Mouse (Mus musculus) stomach, embryonic 14.5 days (tissue): ENCODE data around the gene Tcf15. TPM values are rescaled to one million over a fixed set of nuclear protein-coding genes. Genes with fewer than 3 reads are reported as not detected.

Source experiments
- ATAC-seq: fragments of 200-750 bp; cut with Nextera tagmentation; 2 replicates; pipeline ENCODE4 v1.8.0; 2017; ENCODE audit warnings: low read depth, moderate TSS enrichment; ENCODE audit not compliant: insufficient number of reproducible peaks, insufficient read depth, low FRiP score
- H3K27ac ChIP-seq: fragments of 300-500 bp; sonication (generic); 2 replicates; pipeline ENCODE4 v1.5.1; 2014; ENCODE audit warnings: mild to moderate bottlenecking, low read length, moderate library complexity, mixed read lengths
- H3K27me3 ChIP-seq: fragments of 300-500 bp; sonication (generic); 2 replicates; pipeline ENCODE4 v1.6.1; 2014; ENCODE audit warnings: low read length, control low read depth, mixed read lengths; ENCODE audit not compliant: control insufficient read depth, insufficient read depth
- H3K36me3 ChIP-seq: fragments of 300-500 bp; sonication (generic); 2 replicates; pipeline ENCODE4 v1.6.1; 2014; ENCODE audit warnings: mild to moderate bottlenecking, control low read depth, low read length, moderate library complexity, mixed read lengths; ENCODE audit not compliant: control insufficient read depth, insufficient read depth
- H3K4me1 ChIP-seq: fragments of 300-500 bp; sonication (generic); 2 replicates; pipeline ENCODE4 v1.6.1; 2014; ENCODE audit warnings: low read length, control low read depth, mixed read lengths; ENCODE audit not compliant: control insufficient read depth, insufficient read depth
- H3K4me2 ChIP-seq: fragments of 300-500 bp; sonication (generic); replicated peaks from 2 replicates; pipeline ENCODE4 v1.6.1; 2014; ENCODE audit warnings: low read depth, low read length, control low read depth
- H3K4me3 ChIP-seq: fragments of 300-500 bp; sonication (generic); 2 replicates; pipeline ENCODE4 v1.5.1; 2014; ENCODE audit warnings: low read depth, low read length, control low read depth
- H3K9ac ChIP-seq: fragments of 300-500 bp; sonication (generic); replicated peaks from 2 replicates; pipeline ENCODE4 v1.6.1; 2014; ENCODE audit warnings: low read depth, mild to moderate bottlenecking, control low read depth, low read length, moderate library complexity, mixed read lengths
- H3K9me3 ChIP-seq: fragments of 300-500 bp; sonication (generic); 2 replicates; pipeline ENCODE4 v1.6.1; 2016; ENCODE audit warnings: low read depth, low read length, control low read depth; ENCODE audit not compliant: control insufficient read depth
- WGBS: fragments of 180-500 bp; shearing (Covaris S2); extraction: QIAGEN DNeasy Blood & Tissue Kit; methylation state at CpG from one replicate; pipeline ENCODE4 v1.1.7; 2014; 5-methylcytosine and 5-hydroxymethylcytosine counted together
- polyA plus RNA-seq: library from polyadenylated mRNA; unstranded; fragments of >200 nt; fragmentation: Nextera tagmentation; extraction: Ambion mirVana; gene quantifications from 2 replicates; pipeline ENCODE4 v1.2.1, GENCODE M21; 2014

The Tcf15 gene
- polyA plus RNA-seq, 1 experiment from 2014 or later: 14.1 TPM

DNA sequence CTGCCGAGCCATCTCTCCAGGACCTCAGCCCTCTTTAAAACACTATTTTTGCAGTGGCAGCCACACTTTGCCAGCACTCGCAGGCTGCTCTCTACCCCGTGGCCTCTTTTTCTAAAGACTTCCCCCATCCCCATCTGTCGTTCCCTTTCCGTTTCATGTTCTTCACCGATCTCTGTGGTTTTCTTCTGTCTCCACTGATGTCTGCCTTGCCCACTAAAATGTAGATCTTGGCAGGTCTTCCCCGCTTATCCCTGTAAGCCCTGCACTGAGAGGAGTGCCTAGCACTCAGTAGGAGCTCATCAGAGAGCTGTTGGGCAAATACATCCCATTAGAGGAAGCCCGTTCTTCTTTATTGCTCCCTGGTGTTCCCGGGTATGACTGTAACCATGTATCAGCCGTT, 30.4 kb upstream of the Tcf15 start:
- Histone ChIP-seq H3K27me3 (no peaks in the 10 kb centered on the region), H3K9me3 (no peaks in the 10 kb centered on the region), H3K9ac (no peak overlapping the region), H3K36me3 (no peaks in the 10 kb centered on the region), H3K4me2 (no peak overlapping the region), H3K4me1 (peaks cover 7% of the 10 kb centered on the region; the same call in 1 of the 2 replicates), H3K27ac (no peak overlapping the region), H3K4me3 (no peak overlapping the region)
- ATAC-seq: no peak
- WGBS: 70% methylated on average over 10 of the region's 10 CpGs

DNA sequence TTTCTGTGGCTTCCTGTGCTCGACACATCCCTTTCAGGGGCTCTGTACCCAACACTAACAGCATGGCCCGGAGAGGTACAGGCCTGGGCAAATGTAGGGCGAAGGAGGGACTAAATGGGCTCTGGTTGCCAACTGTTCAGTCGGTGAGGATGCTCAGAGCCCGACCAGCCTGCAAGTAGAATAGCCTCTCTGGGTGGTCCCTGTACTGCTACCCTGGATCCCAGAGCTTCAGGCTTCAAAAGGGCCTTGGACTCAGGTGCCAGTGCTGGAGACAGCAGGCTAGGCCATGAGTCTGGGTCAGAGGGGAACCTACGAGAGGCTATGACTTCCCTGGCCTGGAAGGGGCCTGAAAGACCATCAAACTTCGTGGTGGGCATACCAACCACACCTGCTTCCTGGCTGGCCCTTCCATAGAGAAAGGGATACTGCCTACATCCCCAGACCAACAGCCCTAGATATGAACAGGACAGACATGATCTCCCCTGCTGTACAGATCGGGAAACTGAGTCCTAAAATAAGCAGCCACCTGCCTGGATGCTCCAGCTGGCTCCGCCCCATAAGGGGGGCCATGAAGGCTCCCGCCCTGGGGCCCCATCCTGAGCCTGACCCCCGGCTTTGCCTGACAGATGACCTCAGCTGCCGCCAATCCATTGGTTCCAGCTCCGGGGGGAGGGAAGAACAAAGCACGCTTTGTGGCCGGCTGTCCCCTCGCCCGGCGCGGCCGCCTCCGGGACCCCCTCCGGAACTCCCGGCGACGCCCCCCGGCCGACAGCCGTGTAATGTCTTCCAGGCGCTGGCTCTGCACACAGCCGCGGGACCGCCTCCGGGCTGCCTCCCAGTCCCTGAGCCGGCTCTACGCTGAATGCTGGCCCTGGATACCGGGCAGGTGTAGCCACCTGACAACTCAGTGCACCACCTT, 29.0 kb upstream of the Tcf15 start:
- ATAC-seq: 0 out of 2 replicates have a peak, but pooled peaks have one; percentile 35
- peak overlapping the region; percentile 9; the same call in 1 of the 2 replicates for H3K4me3 ChIP-seq
- no peak overlapping the region for H3K27ac ChIP-seq
- no peaks in the 10 kb centered on the region for H3K9me3 ChIP-seq
- no peaks in the 10 kb centered on the region for H3K27me3 ChIP-seq
- H3K4me1 ChIP-seq: peaks cover 7% of the 10 kb centered on the region; the same call in 1 of the 2 replicates
- 0 out of 2 replicates have a peak overlapping the region, but pooled peaks have one; percentile 18 for H3K9ac ChIP-seq
- H3K4me2 ChIP-seq: peak overlapping the region; percentile 44
- no peaks in the 10 kb centered on the region for H3K36me3 ChIP-seq
- WGBS: 13% methylated on average over 36 of the region's 36 CpGs

DNA sequence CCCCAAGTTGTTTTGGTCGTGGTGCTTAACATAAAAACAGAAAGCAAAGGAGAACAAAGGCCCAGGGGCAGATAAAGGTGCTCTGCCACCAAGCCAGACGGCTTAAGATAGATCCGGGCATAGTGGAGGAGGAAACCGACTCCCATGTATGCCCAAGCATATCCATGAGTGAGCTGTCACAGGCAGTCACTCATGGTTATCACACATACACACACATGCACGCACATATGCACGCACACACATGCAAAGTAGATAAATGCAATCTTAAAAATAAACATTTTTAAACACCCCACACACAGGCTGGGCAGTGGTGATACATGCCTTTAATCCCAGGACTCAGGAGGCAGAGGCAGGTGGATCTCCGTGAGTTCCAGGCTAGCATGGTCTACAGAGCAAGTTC, 25.7 kb upstream of the Tcf15 start:
- Histone ChIP-seq H3K4me3 (no peak overlapping the region), H3K36me3 (no peaks in the 10 kb centered on the region), H3K9ac (no peak overlapping the region), H3K4me1 (peaks cover 7% of the 10 kb centered on the region; the same call in 1 of the 2 replicates), H3K27me3 (no peaks in the 10 kb centered on the region), H3K9me3 (no peaks in the 10 kb centered on the region), H3K4me2 (no peak overlapping the region), H3K27ac (no peak overlapping the region)
- WGBS: 85% methylated on average over 7 of the region's 7 CpGs
- no peak for ATAC-seq

DNA sequence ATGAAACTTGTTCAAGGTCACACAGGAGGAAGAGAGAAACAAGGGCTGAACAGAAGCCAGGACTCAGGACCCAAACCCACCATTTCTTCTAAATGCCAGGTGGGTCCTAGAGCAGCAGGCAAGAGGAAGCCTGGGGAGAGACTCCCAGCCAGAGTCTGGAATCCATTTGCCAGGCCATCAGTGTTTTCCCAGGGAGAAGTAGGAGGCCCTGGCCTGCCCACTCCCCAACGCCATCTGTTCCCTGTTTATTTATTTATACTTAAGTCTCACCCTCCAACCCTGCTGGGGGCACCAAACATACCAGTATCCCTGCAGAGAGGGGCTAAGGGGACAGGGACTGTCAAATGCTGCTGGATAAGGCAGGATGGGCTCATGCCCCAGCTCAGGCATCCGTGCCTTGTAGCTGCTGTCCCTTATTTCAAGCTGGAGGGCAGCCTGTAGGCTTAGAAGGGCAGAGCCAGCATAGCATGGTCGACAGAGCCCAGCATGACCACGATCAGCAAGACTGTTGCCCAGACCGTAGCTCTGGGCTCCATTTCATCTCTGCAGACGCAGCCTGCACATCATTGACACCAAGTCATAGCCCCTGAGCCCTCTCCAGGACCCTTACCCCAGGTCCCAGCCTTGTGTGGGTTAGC, 24.0 kb upstream of the Tcf15 start:
- H3K9ac ChIP-seq: no peak overlapping the region
- peaks cover 6% of the 10 kb centered on the region; the same call in 1 of the 2 replicates for H3K4me1 ChIP-seq
- no peaks in the 10 kb centered on the region for H3K36me3 ChIP-seq
- no peak overlapping the region for H3K27ac ChIP-seq
- WGBS: 47% methylated on average over 6 of the region's 6 CpGs
- no peaks in the 10 kb centered on the region for H3K27me3 ChIP-seq
- no peak for ATAC-seq
- H3K4me3 ChIP-seq: no peak overlapping the region
- H3K9me3 ChIP-seq: no peaks in the 10 kb centered on the region
- H3K4me2 ChIP-seq: no peak overlapping the region

DNA sequence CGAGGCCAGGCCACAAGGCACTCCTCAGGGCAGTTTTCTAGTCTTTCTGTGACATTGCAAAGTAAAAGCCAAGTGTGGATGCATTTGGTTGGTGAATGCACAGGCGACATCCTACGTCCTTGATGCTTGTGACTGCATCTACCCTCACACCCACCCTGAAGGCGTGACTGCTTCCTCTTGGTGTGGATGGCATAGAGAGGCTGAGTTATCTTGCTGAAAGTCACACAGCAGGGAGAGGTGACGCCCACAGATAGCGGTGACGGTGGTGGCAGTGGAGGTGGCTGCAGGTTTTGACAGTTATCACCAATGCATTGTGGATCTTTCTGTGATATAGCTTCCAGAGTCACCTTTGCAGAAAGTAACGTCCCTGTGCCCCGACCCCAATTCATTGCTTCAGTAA, 20.5 kb upstream of the Tcf15 start:
- no peaks in the 10 kb centered on the region; the same call in 1 of the 2 replicates for H3K4me1 ChIP-seq
- peak; percentile 50; the same call in 1 of the 2 replicates for ATAC-seq
- H3K4me2 ChIP-seq: no peak overlapping the region
- no peak overlapping the region for H3K9ac ChIP-seq
- no peaks in the 10 kb centered on the region for H3K36me3 ChIP-seq
- H3K9me3 ChIP-seq: no peaks in the 10 kb centered on the region
- H3K27me3 ChIP-seq: no peaks in the 10 kb centered on the region
- H3K4me3 ChIP-seq: no peak overlapping the region
- no peak overlapping the region for H3K27ac ChIP-seq
- WGBS: 59% methylated on average over 9 of the region's 9 CpGs

DNA sequence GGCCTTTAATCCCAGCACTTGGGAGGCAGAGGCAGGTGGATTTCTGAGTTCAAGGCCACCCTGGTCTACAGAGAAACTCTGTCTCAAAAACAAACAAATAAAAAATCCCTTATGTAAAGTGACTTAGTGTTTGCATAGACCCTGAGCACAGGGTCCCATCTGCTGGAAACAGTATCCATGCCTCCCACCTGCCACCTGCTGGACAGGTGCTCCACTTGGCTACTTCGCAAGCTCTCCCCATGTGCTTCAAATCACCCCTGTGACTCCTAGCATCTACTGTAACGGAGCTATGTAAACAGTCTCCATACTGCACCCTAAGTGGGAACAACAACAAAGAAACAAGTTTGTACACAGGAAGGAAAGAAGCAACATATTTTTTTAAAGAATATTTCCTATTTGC, 14.8 kb upstream of the Tcf15 start:
- H3K36me3 ChIP-seq: no peaks in the 10 kb centered on the region
- WGBS: 57% methylated on average over 2 of the region's 2 CpGs
- ATAC-seq: no peak
- H3K27ac ChIP-seq: no peak overlapping the region
- no peak overlapping the region for H3K9ac ChIP-seq
- no peaks in the 10 kb centered on the region for H3K27me3 ChIP-seq
- H3K9me3 ChIP-seq: no peaks in the 10 kb centered on the region
- no peak overlapping the region for H3K4me2 ChIP-seq
- no peak overlapping the region for H3K4me3 ChIP-seq
- no peaks in the 10 kb centered on the region for H3K4me1 ChIP-seq

DNA sequence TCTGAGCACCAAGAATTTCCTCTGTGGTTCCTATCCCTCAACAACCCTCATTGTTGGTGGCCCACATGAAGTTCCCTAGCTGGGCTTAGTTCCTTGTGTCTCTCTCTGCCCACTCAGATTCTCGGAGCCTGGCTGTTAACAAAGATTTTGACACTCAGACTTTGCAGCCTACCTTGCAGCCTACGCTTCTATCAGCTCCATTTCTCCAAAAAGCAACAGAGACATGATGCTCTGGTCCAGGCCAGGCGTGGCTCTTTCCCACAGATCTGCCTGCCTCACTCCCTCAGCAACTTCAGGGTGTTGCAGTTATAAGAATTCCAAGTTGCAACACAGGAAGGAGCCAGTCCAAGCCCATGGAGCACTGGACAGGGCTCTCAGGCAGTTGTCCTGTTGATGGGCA, 13.6 kb upstream of the Tcf15 start:
- ATAC-seq: no peak
- Histone ChIP-seq H3K9me3 (no peaks in the 10 kb centered on the region), H3K27ac (no peak overlapping the region), H3K27me3 (no peaks in the 10 kb centered on the region), H3K36me3 (no peaks in the 10 kb centered on the region), H3K9ac (no peak overlapping the region), H3K4me3 (no peak overlapping the region), H3K4me1 (no peaks in the 10 kb centered on the region), H3K4me2 (no peak overlapping the region)
- 66% methylated on average over 3 of the region's 3 CpGs for WGBS

DNA sequence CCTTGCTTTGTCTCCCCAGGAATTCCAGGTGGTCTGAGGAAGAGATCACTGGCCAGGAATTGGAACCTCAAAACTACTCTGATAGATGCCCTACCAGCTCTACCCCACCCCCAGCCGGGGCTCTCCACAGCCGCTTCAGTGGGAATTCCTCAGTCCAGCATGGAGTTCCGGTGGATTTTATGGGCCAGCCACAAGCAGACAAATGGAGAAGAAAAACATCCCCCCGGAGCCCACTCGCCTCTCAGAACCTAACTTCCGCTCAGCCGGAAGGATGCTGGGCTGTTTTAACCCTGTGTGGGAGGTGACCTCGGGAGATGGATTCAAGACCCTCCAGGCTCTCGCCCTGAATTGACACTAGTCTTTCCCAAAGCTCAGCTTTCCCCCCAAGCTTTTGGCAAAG, 11.3 kb upstream of the Tcf15 start:
- WGBS: 52% methylated on average over 9 of the region's 9 CpGs
- no peaks in the 10 kb centered on the region for H3K36me3 ChIP-seq
- no peak for ATAC-seq
- H3K27ac ChIP-seq: no peak overlapping the region
- H3K4me2 ChIP-seq: no peak overlapping the region
- no peak overlapping the region for H3K4me3 ChIP-seq
- H3K9me3 ChIP-seq: no peaks in the 10 kb centered on the region
- H3K9ac ChIP-seq: no peak overlapping the region
- no peaks in the 10 kb centered on the region for H3K4me1 ChIP-seq
- H3K27me3 ChIP-seq: no peaks in the 10 kb centered on the region
